Mouse (Mus musculus) neutrophil, adult 5-6 weeks (primary cell): Measurements from ENCODE around the gene Cd63. TPM values are rescaled to one million over a fixed set of nuclear protein-coding genes. Genes with fewer than 3 reads are reported as not detected.

Experiments used
- ATAC-seq: fragments of 151-379, 151-347 bp; 2 replicates; pipeline ENCODE4 v1.8.0; 2017; ENCODE audit warnings: mild to moderate bottlenecking, moderate TSS enrichment; ENCODE audit not compliant: insufficient number of reproducible peaks, poor library complexity, low FRiP score, severe bottlenecking; ENCODE audit errors: extremely low read depth
- total RNA-seq: library from RNA; stranded (forward); fragments of 200-1000 nt; gene quantifications from 2 replicates; pipeline ENCODE4 v1.2.3, GENCODE M21; 2017

Gene Cd63
- total RNA-seq = 22.8 and 30.5 TPM in 2 replicates

GRCm38 (mm10) chr10:128900698-128901097 lies at the start of gene Cd63:
Gene Cd63, plus strand, starts transcription at chr10:128900989.
- no peak for ATAC-seq

GRCm38 (mm10) chr10:128861176-128861575 lies 39.6 kb upstream of the Cd63 start:
- ATAC-seq = 0 out of 2 replicates have a peak, but pooled peaks have one; percentile 41

- ATAC-seq = no peak
Observed at GRCm38 (mm10) chr10:128866042-128866441, 34.7 kb upstream of the Cd63 start.

GRCm38 (mm10) chr10:128866518-128866917 lies 34.3 kb upstream of the Cd63 start:
- no peak for ATAC-seq

- ATAC-seq = no peak
Observed at GRCm38 (mm10) chr10:128870341-128870740, 30.4 kb upstream of the Cd63 start.

- no peak for ATAC-seq
Observed at GRCm38 (mm10) chr10:128878291-128878690, 22.5 kb upstream of the Cd63 start.

- ATAC-seq = no peak
Observed at GRCm38 (mm10) chr10:128878811-128879210, 22.0 kb upstream of the Cd63 start.

- ATAC-seq = no peak
Observed at GRCm38 (mm10) chr10:128882067-128882466, 18.7 kb upstream of the Cd63 start.

GRCm38 (mm10) chr10:128888941-128889827 lies 11.6 kb upstream of the Cd63 start:
- peak; percentile 27; the same call in 1 of the 2 replicates for ATAC-seq

GRCm38 (mm10) chr10:128889846-128890245 lies 10.9 kb upstream of the Cd63 start:
- ATAC-seq = no peak

GRCm38 (mm10) chr10:128890383-128891295 lies 10.2 kb upstream of the Cd63 start:
- ATAC-seq = no peak

GRCm38 (mm10) chr10:128891296-128892094 lies 9.3 kb upstream of the Cd63 start, which contains the start of gene Gdf11:
Gene Gdf11, minus strand, starts transcription at chr10:128891718.
- no peak for ATAC-seq

GRCm38 (mm10) chr10:128892246-128892645 lies 8.5 kb upstream of the Cd63 start:
- peak; percentile 8; the same call in 1 of the 2 replicates for ATAC-seq

GRCm38 (mm10) chr10:128895437-128895836 lies 5.4 kb upstream of the Cd63 start:
- ATAC-seq = peak; percentile 78

GRCm38 (mm10) chr10:128895952-128896693 lies 4.7 kb upstream of the Cd63 start:
- no peak for ATAC-seq

- ATAC-seq = no peak
Observed at GRCm38 (mm10) chr10:128896807-128897206, 4.0 kb upstream of the Cd63 start.

GRCm38 (mm10) chr10:128897501-128897900 lies 3.3 kb upstream of the Cd63 start:
- no peak for ATAC-seq
